Mouse (Mus musculus): ENCODE data around the gene Hic1.
"Not testable (repeated sequence)": the region's sequence is repeated elsewhere in the genome, so short reads cannot be mapped to it uniquely, and the experiment has no call there.

Hic1 gene

DNA sequence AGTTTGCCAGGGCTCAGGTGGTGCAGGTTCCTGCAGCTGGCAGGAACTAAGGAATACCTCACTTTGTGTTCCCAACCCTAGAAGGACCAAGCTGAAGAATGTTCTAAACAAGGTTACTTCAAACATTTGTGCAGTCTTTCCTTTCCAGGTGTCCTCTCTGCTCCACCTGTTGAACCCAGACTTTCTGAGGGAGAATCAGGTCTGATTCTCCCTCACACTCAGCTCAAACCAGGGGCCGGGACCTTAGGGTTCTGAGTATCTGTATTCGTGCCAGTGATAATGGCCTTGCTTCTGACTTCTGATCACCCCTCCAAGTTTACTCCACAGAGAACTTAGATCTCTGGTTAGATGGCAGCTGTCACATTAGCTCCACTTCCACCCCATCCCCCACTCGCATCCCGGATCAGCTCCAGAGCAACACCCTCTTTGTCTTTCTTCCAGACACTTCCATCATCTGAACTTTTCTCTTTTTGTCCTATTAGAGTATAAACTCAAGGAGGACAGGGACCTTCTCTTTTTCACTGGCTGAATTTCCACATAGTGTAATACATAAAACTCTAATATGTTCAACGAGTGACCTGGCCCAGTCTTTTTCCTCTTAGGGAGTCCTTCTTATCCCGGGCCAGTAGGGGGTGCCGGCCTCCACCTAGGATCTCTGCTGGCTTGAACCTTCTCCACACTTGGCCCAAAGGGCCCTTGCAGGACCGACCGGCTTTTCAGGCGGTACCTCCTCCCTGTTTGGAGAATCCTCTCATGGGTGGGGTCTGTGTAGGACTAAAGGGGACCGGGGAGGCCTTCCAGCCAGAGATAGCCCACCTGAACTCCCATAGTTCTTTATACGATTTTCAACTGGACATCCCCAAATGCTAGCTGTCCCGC, 23.3 kb upstream of the Hic1 start:
- DNase-seq (ENCODE audit: low read depth, low spot score): no peak

DNA sequence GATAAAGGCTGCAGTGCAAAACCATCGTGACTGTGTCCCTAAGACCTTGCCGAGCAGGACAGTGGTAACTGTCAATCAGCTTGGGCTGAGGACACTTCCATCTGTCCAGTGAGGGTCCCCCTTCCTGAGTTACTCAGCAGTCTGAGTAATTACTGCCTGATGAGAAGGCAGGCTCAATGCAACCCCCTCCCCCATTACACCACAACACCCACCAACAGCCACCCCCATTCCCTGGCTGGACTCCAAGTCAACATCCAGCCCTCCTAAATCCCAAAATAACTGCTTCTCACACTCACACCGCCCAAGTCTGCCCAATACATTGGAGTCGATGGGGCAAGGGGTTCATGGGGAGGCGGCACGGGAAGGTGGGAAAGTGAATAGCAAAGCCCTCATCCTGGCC, 22.5 kb upstream of the Hic1 start:
- DNase-seq (ENCODE audit: low read depth, low spot score): no peak

DNA sequence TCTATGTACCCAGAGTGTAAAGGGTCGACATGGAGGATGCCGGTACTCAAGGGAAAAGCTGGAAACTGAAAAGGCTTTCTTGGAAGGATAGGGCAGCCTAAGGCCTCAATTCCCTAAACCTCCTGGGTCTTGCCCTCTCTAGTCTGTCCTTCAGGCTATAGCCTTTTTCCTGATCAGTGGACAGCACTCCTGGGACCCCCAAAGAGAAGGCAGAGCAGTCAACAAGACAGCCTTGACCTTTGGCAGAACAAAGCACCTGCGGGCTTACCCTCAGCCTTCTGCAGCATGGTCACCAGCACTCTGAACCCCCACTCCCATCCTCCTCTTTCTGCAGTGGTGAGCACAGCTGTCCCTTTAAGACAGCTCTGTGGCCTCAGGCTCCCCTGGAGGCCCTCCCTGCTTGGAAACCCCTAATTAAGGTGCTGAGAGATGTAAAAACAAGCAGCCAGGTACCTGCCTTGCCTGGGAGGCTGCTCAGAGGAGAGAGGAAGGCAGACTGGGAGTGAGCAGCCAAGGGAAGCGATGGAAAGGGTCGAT, 21.7 kb upstream of the Hic1 start, which contains the start of gene Dph1:
Gene Dph1 (minus strand): TSS at position 337 of the 537 bp plus-strand sequence.
- DNase-seq (ENCODE audit: low read depth, low spot score): no peak

DNA sequence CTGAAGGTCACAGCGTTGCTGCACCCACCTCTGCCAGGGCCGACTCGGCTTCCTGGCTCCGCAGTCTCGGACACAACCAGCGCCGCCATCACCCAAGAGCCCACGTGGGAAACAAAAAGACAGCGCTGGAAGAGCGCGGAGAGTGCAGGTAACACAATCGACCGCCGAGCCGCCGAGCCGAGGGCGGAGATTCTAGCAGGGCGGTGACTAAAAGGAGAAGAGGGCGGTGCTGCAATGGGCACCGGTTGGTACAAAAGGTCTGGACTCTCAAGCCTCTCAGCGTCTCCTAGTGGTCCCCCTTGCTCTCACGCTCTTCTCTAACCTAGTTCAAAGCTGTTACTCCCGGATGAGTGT, 21.0 kb upstream of the Hic1 start:
- DNase-seq (ENCODE audit: low read depth, low spot score): peak; percentile 62

DNA sequence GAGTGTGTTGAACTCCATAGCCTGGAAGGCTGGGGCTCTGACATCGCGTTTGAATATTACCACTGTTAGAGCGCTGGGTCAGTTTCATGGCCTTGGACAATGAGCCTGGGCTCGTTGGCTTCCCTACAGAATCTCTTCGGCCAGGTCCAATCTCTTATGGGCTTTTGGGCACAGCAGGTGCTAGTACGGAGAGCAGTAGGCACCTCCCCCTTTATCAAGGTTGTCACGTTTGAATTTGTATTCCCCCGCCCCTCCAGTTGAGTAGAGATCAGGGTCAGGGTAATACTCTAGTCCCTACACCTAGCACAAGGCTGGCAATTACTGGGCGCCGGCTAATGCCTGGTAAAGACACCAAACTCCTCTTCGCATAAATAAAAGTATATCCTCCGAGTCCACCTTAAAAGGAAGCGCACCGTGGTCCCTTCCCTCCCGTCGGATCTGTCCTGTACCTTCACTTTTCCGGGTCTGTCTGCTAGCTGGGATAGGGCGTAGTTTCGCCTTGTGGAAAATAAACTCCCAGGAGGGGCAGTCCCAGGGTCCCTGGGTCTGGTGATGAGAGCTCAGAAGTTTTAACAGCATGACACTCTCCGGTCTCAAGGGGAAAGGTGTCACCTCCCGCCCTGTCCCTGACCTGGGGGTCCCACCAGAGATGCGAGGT, 20.5 kb upstream of the Hic1 start:
- DNase-seq (ENCODE audit: low read depth, low spot score): no peak

DNA sequence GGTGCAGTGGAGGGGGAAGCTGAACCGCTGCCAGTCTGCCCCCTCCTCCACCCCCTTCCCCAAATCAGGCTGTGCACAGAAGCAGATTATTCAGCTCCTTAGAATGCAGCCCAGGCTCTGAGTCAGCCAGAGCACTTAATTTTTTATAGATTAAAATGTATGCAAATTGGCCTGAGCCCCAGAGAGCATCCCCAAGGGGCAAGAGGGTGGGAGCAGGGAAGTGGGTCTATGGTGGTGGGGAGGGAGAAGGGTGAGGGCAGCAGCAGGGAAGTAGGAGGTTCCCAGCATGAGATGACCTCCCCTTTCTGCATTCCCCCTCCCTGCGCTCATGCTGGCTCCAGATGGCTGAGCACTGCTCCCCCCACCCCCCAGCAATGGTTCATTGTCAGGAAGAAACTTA, 15.7 kb upstream of the Hic1 start:
- no peak for DNase-seq (ENCODE audit: low read depth, low spot score)

DNA sequence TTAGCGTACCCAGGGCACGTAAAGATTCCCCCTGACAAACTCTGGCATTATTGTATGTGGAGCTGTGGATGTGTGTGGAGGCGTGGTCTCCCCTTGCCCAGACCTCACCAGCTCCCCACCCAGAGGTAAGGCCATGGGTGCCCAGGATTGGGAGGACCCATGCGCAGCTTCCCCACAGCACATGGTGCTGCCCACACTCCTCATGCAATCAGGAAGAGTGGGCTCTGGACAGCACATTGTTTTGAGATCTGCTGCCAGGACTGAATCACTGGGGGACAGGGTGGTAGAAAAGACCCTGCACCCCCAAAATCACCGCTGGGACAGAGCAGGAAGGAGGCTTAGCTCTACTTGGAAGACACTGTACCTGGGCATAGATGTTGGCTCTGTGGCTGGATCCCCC, 15.3 kb upstream of the Hic1 start:
- DNase-seq (ENCODE audit: low read depth, low spot score): no peak

DNA sequence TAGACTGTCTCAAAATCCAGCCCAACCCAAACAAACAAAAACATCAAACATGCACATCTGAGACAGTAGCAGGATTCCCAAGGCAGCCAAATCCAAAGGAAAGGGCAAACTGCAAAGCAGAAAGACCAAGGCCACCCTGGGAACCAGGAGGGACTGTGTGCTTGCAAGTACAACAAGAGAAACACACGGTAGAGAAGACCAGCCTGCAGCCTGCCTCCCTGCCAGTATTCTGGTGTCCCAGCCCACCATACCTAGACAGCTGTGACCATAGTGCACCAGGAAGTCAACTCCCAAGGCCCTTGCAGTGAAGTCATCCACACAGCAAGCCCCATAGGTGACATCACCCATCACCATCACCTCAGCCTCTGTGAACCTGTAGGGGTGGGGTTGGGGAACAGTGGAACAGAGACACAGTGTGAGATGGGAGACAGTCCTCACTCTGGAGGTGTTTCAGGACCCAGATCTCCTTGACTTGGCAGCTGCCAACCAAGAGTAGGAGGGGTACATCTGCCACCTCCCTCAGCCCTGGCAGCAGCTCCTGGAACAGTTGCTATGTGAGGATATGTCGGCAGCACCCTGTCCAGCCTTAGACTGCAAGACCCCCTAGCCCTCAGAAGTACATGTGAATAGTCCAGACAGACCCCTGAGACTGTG, 14.7 kb upstream of the Hic1 start:
- DNase-seq (ENCODE audit: low read depth, low spot score): no peak

DNA sequence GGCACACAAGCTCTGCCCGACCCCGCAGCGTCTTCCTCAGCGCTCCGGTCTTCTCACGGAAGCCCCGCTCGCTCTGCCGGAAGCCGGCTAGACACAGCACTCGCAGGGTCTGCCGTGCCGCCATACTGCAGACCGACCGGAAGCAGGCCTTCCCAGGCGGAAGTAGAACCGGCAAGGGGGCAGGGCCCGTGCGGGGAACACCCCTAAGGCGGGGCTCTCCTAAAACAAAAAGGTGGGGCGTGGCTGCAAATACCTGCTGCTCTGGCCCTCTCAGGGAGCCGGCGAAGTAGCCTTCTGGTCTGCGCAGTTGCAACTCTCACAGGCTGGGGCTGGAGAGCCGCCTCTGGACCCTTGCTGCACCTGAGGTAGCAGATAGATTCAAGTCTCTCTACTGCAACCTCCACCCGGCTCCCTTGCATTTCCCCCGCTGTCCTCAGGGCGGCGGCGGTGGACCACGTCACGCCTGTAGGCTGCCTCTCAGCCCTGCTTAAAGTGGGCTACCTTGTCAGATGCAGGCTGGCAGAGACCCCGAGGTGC, 9.4 kb upstream of the Hic1 start, which contains the start of gene Ovca2:
Gene Ovca2 (minus strand): TSS at position 164 of the 537 bp plus-strand sequence.
- DNase-seq (ENCODE audit: low read depth, low spot score): peak; percentile 74

DNA sequence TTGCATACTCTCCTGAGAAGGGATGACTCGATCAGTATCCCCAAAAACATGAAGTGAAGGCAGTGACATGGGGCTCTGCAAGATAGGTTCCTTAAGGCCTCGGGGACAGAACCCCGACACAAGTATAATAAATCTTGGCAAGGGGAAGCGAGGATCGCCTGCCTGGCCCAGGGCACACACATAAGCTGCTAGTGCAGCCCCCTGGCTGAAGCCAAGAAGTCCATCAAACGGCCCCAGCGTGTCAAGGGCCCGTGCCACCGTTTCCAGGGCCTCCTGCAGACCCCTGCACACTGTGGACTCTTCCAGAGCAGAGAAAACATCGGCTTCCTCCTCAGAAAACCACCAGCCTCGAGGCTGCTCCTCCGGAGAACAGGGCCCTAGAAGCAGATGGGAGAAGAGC, 8.7 kb upstream of the Hic1 start:
- DNase-seq (ENCODE audit: low read depth, low spot score): no peak

DNA sequence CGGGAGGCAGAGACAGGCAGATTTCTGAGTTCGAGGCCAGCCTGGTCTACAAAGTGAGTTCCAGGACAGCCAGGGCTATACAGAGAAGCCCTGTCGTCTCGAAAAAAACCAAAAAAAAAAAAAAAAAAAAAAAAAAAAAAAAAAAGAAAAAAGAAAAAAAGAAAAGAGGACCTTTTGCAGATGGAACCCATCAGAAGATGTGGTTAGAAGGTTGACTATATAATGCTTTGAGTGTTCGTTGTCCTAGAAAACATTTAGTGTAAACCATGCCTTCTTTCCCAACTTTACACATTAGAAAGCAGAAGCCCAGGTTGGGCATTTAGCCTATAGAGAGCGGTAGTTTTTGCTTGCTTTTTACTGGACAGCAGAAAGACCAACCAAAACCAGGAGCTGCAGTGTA, 5.3 kb upstream of the Hic1 start:
- not testable (repeated sequence) for DNase-seq (ENCODE audit: low read depth, low spot score)

DNA sequence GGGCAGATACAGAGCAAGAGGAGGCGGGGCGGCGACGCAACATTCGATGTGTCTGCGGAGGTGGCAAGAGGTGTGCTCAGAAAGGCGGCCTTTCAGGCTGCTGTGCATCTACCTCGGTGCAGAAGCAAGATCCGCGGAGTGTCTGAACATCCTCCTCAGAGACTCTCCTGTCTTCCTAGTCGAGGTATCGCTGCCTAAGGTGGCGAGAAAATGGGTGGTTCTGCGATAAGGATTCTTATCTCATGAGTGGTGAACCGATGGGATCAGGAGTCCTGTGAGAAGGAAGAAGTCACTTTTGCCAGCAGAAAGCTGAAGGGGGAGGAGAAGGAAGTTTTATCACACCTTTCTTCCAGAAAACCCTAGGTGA, 4.5 kb upstream of the Hic1 start:
- DNase-seq (ENCODE audit: low read depth, low spot score): no peak

DNA sequence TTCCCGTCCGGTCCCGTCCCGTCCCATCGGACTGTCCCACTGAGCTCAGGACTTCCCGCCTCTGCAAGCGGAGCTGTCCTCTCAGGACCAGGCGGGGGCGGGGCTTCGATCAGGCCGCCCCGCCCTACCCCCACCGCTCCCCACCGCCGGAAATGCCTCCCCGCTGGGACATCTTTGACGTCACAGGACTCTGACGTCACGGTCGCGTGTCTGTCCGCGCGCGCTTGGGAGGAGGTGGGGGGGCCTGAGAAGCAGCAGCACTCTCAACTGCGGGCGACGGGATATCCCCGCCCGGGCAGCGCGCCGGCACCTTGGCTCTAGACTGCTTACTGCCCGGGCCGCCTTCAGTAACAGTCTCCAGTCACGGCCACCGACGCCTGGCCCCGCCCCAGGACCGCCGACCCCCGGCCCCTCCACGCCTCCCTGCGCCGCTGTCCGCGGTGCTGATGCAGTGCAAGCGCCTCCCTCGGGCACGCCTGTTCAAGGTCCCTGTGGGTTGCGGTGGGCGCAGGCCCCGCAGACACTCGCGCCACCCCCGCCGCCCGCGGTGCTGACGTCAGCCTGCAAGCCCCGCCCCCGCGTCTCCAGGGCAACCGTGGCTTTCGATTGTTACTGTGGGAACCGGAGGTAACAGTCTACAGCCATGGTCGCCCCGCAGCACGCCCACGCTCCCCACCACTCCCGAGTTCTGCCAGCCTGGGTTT, 3.9 kb upstream of the Hic1 start:
- DNase-seq (ENCODE audit: low read depth, low spot score): no peak

DNA sequence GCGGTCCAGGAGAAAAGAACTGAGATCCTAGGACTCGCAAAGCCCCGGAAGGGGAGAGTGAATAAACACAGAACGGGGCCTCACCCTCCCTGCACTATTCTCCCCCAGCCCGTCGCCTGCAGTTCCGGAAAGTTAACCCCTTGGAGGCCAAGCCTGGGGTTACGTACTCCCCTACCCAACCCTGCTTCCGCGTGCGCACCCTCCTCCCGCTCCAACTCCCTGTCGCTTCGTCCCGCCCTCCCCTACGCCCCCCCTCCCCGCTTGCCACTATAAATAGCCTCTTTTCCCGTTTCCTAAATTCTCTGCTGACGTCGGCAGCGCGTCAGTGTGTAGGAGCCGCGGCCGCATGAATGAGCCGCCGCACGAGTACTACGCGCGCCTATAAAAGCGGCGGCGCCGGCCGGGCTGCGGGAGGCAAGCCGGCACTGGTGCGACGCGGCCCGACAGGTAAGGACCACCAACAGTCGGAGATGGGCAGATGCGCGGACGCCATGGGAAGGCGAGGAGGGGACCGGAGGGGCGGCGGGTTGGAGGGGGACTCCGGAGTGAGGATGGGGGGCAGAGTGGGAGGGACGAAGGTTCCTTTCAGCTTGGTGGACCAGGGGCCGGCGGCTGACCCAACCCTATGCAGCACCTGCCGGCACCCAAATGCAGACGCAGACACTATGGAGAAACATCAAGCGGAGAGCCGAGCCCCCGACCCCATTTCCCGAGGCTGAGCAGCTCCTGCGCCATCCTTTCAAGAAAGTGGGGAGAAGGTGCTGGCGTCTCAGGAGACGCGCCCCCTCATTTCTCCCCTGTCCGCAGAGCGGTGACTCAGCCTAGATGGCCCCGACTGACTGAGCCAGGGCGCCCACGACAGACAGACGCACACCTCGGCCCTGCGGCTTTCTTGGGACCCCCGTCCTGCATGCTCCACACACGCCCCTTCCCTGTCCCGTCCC, 3.1 kb upstream of the Hic1 start:
- no peak for DNase-seq (ENCODE audit: low read depth, low spot score)

DNA sequence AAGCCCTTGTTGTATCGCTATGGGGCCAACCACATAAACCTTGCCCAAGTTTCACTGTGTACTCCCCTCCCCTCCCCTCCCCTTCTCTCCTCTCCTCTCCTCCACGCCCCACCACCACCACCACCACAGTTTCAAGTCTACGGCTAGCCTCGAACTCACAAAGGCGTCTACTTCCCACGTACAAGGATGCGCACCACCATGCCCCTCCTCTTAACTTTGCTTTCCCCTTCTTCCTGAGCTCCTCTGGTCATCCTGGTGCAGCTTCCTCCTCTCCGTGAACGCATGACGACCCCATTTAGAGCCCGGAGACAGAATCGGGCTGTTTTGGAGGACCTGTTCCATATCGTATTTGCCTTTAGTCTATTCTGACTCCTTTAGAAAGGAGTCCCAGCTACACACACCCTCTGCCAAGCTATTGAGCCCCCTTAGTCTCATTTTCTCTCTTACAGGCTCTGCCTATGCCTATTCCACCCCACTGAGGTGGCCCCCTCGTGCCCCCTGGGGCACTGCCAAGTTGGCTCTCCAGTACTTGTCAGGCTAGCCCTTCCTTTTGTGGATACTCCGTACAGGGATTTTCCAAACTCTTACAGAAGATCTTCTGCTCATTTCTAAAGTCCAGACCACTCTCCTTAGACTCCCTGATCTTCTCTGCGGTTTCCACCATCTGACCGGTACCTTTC, 2.0 kb upstream of the Hic1 start:
- no peak for DNase-seq (ENCODE audit: low read depth, low spot score)

DNA sequence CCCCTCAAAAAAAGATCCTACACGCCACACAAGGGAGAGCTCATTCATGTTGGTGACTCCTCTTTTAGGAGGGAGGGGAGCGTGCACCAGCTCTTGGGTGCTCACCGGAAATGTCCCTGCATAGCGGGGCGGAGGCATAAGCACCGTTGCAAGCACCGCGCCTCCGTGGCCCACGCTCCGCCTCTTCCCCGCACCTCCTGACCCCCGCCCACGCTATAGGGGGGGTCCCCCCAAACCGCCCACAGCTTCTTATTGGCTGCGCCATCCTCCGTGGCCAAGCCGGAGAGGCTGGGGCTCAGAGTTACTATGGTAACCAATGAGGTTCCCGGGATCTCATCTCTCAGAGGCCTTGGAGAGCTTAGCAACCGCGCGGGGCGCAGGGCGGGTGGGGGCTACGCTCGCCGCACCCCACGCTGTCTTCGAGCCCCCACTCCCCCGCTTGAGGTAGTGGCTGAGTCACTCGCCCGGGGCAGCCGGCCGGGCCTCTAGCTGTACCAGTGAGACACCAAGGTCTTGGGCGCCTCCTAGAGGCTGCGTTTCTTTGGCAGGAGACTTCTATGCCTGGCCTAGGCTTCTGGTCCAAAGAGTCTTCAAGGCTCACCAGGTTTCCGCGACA, 925 bp upstream of the Hic1 start:
- no peak for DNase-seq (ENCODE audit: low read depth, low spot score)

DNA sequence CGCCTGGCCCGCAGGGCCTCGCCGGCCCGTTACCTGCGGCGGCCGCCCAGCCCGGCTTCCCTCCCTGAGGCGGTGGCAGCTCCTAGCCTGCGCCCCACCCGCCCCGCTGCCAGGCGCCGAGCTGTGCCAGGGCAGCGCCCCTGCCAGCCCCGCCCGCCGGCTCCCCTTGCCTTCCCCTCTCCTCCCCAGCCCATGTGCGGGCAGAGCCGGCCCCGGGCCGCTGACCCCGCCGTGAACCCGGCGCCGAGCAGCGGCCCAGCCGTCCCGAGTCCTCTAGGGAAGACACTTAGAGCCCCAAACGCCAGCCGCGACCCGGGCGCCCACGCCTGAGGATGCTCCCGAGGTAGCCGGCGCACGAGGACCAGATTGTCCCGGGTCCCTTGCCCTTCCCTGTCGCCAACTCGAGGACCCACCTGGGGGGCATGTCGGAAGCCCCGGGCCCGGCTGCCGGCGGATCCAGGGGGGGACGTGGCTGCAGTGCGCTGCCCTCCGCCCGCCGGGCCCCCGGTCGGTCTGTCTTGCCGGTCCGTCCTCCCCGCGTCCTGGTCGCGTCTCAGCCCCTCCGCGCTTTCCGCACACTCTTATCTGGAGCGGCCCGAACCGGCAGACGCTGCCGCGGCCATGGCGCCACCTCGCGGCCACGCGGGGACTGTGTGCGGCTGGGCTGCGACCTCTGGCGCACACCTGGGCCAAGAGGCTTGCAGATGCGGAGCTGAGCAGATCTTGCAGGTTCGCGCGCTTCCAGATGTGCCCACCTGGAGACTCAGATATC, 543 bp downstream of the Hic1 start:
- DNase-seq (ENCODE audit: low read depth, low spot score): no peak

Data from c-Kit-negative CD71-positive TER-119-positive erythroid progenitor cells, embryonic 14.5 days (primary cell).